Mouse (Mus musculus) lung, postnatal 4 days (tissue): ENCODE measurements around the gene Gtf2ird2.

Experiments
- DNase-seq, 2 experiments: peaks; one replicate each; pipeline ENCODE4 v3.0.0; 2021

Gtf2ird2 gene

GRCm38 (mm10) chr5:134236241-134236640 is 52.4 kb downstream of the Gtf2ird2 start:
- no peak for DNase-seq

DNA sequence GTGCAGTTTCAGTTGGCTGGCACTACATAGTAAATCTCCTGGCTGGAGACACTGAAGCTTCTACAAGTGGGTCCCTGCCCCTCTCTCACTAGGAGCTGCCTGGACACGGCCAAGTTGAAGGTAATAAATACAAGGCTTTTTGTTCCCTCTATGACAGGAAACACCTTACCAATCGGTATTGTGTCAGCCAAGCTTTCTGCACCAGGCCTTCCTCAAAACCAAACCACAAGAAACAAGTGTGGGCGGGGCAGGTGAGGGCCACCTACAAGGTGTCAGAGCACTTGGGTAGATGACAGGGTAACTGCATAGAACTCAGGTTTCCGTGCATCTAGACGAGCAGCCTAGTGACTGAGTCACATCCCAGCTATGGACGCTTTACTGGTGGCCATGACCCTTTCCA is 53.0 kb downstream of the Gtf2ird2 start:
- DNase-seq = peak in 1 of 2 experiments; percentile 59

GRCm38 (mm10) chr5:134237508-134237907 is 53.7 kb downstream of the Gtf2ird2 start:
- no peak for DNase-seq

DNA sequence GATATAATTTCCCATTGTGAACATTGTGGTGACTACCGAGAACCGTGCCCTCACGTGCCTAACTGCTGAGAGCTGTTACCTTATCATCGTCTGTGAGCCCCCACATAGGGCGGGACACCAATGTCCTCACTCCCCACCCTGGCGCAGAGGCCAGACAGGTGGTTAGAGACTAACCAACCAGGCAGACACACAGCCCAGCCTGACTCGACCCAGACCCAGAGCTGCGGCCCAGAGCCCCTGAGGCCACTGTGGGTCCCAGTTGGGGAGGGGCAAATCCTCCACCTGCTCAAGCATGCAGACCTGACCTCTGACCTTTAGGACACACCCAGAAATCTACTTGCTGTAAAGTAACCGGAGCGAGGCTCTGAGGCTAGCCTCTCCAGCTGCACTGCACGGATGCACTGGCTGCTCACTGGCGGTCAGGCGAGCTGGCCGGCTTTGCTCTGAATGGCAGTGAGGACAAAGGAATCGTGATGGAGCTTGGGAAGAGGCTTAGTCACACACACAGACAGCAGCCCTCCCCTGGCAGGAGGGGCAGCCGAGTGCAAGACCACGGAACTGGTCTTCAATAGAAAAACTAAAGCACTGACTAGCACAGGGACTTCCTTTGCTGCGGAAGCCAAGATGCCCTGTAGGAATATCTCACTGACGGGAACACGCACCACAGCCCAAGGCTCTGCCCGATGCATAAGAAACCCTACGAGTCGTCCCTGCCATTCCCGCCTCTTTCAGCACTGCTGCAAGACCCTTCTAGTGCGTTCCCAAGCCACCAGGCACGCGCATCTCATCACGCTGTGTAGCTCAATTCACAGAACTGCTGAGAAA is 54.3 kb downstream of the Gtf2ird2 start:
- no peak for DNase-seq

DNA sequence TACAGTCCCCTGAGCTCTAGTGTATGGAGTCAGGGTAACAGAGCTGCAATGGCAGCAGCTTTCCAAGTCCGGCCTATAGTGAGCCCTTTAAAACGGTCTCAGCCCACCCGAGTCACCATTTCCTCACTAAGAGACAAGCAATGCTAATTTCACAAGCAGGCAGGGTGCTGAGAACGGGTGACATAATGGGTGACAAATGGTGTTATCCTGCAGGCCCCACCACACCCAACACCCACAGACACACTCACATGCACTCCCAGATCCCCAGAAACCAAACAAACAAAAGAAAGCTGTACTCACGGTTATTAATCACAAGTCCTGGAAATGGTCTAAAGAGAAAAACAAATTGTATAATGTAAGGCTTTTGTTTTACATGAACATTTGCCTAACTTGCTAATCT is 58.0 kb downstream of the Gtf2ird2 start:
- no peak for DNase-seq

GRCm38 (mm10) chr5:134243661-134244436 is 60.0 kb downstream of the Gtf2ird2 start:
- no peak for DNase-seq

GRCm38 (mm10) chr5:134244890-134245289 is 61.1 kb downstream of the Gtf2ird2 start:
- peak; percentile 40 to 66 for DNase-seq

- peak; percentile 50 to 82 for DNase-seq
Measured at GRCm38 (mm10) chr5:134246146-134246545, 62.3 kb downstream of the Gtf2ird2 start.

DNA sequence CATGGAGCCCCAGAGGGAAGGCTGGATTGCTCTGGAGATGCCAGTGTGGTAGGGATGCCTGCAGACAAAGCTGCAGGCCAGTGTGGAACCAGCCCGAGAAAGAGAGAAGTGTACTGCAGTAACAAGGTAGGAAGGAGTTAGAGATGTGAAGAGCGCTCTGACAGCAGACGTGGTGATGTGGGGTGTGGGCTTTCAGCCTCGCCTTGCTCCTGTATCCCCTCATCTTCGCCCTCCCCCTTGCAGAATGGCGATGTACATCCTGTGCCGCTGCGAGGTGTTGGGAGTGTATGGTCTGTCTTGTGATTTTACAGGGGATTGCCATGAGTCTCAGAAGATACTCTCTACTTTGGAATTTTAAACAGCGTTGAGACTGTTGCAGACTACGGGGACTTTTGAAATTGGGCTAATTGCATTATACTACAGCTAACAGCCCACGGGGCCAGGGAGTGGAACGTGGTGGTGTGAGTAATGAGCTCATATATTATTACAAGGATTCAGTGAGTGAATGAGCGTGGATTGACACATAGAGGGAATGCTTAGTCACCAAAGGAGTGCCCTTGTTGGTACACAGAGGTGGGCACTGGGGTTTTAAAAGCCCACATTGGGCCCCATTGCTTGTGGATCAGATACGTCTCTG is 64.9 kb downstream of the Gtf2ird2 start:
- no peak for DNase-seq

DNA sequence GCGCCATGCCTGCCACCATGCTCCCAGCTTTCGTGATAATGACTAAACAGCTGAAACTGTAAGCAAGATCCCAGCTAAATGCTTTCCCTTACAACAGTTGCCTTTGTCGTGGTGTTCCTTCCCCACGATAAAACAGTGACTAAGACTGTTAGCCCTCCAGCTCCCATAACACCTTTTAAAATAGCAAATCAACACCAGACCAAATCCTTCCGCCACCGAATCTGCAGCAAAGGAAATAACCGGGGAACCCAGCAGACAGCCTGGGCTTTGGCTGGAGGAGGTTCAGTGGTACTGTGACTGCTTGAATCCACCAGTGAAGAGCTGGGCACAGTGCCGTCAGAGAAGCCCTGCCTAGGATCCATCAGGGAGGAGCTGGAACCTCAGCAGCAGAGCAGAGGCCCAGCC is 65.4 kb downstream of the Gtf2ird2 start:
- no peak for DNase-seq

DNA sequence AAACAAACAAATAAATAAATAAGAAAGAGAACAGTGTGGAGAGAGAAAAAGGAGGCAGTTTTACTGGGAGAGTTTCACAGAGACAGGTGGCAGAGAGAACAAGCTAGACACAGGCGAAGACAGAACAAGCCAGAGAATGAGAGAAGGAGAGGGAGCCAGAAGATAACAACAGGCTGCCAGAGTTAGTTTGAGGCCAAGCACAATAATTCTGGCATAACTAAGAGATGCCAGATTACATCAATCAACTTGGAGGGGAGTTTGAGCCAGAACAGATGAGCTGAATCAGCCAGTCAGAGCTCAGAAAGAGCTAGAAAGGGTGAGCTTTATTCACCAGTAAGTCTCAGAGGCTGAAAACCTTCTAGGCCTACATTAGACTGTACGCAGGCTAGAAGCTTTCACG is 66.8 kb downstream of the Gtf2ird2 start:
- DNase-seq = no peak

- no peak for DNase-seq
Measured at GRCm38 (mm10) chr5:134251083-134251482, 67.3 kb downstream of the Gtf2ird2 start.

DNA sequence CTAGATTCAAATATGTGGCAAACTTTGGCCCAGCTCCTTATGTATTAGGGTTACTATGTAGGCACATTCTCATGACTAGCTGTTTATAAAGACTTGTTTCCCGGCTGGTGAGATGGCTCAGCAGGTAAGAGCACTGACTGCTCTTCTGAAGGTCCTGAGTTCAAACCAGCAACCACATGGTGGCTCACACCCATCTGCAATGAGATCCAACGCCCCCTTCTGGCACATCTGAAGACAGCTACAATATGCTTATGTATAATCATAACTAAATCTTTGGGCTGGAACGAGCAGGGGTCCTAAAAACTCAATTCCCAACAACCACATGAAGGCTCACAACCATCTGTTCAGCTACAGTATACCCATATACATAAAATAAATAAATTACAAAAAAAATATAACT is 70.0 kb downstream of the Gtf2ird2 start:
- no peak for DNase-seq

DNA sequence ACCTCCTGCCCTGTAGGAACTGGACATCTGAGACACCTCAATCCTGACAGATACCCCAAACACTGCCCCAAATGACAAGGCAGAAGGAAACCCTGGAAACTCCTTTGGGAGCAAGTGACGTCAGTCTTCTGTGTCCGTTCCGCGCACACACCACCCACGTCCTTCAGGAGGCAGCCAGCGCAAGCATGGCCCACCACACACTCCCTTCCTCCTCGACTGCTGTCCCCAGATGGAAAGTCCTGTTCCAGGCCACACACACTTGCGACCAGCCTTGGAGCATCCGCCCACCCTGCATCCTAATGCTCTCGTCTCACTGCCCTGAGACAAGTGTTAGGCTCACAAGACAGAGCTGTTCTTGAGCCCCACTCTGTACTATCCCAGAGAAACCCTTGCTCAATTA is 71.5 kb downstream of the Gtf2ird2 start:
- DNase-seq = no peak

- no peak for DNase-seq
Measured at GRCm38 (mm10) chr5:134257349-134258031, 73.7 kb downstream of the Gtf2ird2 start.

GRCm38 (mm10) chr5:134258395-134258794 is 74.6 kb downstream of the Gtf2ird2 start:
- no peak for DNase-seq

DNA sequence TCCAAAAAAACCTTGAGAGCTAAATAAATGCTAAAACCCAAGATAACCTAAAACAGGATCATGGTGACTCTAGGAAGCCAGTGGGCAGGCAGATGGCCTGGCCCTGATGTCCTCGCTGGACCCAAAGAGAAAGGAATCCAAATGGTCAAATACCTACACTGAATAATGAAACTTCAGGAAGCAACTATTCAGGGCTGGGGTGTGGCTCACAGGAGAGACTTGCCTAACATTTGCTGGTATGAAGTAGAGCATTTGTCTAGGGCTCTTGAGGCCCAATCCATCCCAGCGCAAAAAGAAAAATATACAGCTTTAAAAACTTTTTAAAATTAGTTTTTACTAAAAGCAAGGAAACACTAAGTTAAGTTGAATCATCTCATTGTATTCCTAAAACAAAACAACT is 75.1 kb downstream of the Gtf2ird2 start:
- DNase-seq = no peak

GRCm38 (mm10) chr5:134260001-134260636 is 76.3 kb downstream of the Gtf2ird2 start:
- DNase-seq = no peak

DNA sequence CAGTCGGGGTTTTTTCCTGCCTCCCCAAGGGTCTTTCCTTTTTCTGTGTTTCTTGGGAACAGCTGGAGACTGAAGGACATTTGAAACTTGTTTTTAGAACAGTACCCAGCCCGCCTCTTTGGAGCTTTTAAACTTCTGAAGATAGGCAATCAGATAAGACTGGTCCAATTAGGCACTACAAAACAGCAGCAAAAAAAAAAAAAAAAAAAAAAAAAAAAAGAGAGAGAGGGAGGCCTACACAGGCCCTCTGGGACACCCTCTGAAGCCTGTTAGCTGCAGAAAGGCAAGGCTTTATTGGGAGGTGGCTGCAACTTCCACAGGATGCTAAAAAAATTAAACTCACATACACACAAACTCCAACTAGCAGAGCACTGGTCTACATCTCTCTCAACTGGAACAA is 82.1 kb downstream of the Gtf2ird2 start:
- DNase-seq = no peak

DNA sequence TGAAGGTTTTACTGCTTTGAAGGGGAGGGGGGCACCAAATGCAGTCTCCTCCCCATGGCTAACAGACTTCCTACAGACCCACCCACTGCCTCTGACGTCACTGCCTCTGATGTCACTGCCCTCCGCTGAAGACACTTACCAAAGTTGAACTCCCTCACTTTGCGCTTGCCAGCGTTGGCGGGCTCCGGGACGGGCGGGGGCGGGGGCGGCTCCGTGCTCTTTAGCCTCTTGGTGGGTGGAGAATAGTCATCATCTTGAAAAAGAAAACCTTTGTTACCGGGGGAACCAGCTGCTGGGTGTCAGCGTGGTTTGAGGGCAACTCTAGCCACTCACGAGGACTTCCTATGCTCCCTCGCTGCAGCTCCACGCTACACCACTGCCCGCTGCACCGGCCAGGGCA is 82.6 kb downstream of the Gtf2ird2 start:
- DNase-seq = peak in 1 of 2 experiments; percentile 33

GRCm38 (mm10) chr5:134268751-134269150 is 84.9 kb downstream of the Gtf2ird2 start:
- DNase-seq = no peak

DNA sequence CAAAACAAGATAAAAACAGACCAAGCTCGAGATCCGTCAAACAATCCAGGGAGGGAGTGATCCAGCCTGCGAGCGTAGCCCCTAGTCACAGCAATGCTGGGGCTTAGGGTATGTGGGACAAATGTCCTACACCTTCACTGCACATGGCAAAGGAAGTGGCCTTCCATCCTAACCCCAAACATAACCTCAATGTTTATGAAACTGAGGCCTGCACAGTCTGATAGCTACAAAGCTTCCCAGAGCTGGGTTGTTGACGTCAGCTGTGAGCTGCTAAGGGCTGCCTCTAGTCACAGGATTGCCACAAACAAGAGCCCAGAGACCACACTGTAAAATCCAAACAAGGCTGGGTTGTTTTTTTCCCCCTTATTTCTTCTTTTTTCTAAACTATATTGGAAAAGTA is 85.9 kb downstream of the Gtf2ird2 start:
- DNase-seq = peak; percentile 35 to 59

DNA sequence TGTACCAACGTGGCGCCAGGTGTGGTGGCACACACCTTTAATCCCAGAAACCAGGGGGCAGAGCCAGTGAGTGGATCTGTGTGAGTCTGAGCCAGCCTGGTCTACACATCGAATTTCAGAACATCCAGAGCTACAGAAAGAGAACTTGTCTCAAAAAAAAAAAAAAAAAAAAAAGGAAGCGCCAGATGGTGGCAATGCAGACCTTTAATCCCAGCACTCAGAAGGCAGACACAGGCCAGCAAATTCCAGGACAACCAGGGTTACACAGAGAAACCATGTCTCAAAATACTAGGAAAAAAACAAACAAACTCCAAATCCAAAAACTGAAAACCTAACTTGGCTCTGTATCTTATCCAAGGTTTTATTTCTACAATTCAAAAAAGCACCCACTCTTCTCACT is 86.7 kb downstream of the Gtf2ird2 start:
- DNase-seq = no peak
